Mouse (Mus musculus): ENCODE measurements around the gene Ring1. TPM values are rescaled to one million over a fixed set of nuclear protein-coding genes. Genes with fewer than 3 reads are reported as not detected.

Ring1 gene
- polyA plus RNA-seq (2015; fragmentation: Illumina TruSeq; extraction: RNeasy Lipid Tissue Mini Kit (QIAGEN cat#74804); ENCODE audit: insufficient read depth, low read depth, low replicate concordance), result 14.0 TPM

GRCm38 (mm10) chr17:34024317-34024821 is at the start of gene Ring1:
Gene Ring1 (minus strand): TSS chr17:34024680.

GRCm38 (mm10) chr17:34038878-34039561 is 14.5 kb upstream of the Ring1 start, which contains the start of gene Col11a2:
Gene Col11a2 (plus strand): TSS chr17:34039437.

GRCm38 (mm10) chr17:34031465-34032173 is 7.1 kb upstream of the Ring1 start, which contains the start of the genes Slc39a7 and Rxrb:
Gene Slc39a7 (minus strand): TSS chr17:34031682.
Gene Rxrb (plus strand): TSS chr17:34031812.

GRCm38 (mm10) chr17:34027656-34028223 is 3.3 kb upstream of the Ring1 start, which contains the start of gene H2-Ke6:
Gene H2-Ke6 (minus strand): TSS chr17:34028060.

GRCm38 (mm10) chr17:34000150-34000537 is 24.3 kb downstream of the Ring1 start, which contains the start of gene H2-K1:
Gene H2-K1 (minus strand): TSS chr17:34000347.

Other genes with a start within 250 kb of the Ring1 start
- gene Angptl4, start 242.8 kb downstream of the Ring1 start, polyA plus RNA-seq (2015; fragmentation: Illumina TruSeq; extraction: RNeasy Lipid Tissue Mini Kit (QIAGEN cat#74804); ENCODE audit: insufficient read depth, low read depth, low replicate concordance), result 6.9 TPM
- gene Kank3, start 214.2 kb downstream of the Ring1 start, polyA plus RNA-seq (2015; fragmentation: Illumina TruSeq; extraction: RNeasy Lipid Tissue Mini Kit (QIAGEN cat#74804); ENCODE audit: insufficient read depth, low read depth, low replicate concordance), result 38.1 TPM
- 1,005 TPM for gene Rps28, start 200.1 kb downstream of the Ring1 start, polyA plus RNA-seq (2015; fragmentation: Illumina TruSeq; extraction: RNeasy Lipid Tissue Mini Kit (QIAGEN cat#74804); ENCODE audit: insufficient read depth, low read depth, low replicate concordance)
- 92.9 TPM for gene Ndufa7, start 200.1 kb downstream of the Ring1 start, polyA plus RNA-seq (2015; fragmentation: Illumina TruSeq; extraction: RNeasy Lipid Tissue Mini Kit (QIAGEN cat#74804); ENCODE audit: insufficient read depth, low read depth, low replicate concordance)
- 11.7 TPM for gene Cd320, start 181.6 kb downstream of the Ring1 start, polyA plus RNA-seq (2015; fragmentation: Illumina TruSeq; extraction: RNeasy Lipid Tissue Mini Kit (QIAGEN cat#74804); ENCODE audit: insufficient read depth, low read depth, low replicate concordance)
- gene Gm7029, start 150.8 kb downstream of the Ring1 start, polyA plus RNA-seq (2015; fragmentation: Illumina TruSeq; extraction: RNeasy Lipid Tissue Mini Kit (QIAGEN cat#74804); ENCODE audit: insufficient read depth, low read depth, low replicate concordance), result not detected
- 0.59 TPM for gene Kifc1, start 134.0 kb downstream of the Ring1 start, polyA plus RNA-seq (2015; fragmentation: Illumina TruSeq; extraction: RNeasy Lipid Tissue Mini Kit (QIAGEN cat#74804); ENCODE audit: insufficient read depth, low read depth, low replicate concordance)
- not detected for gene Platr17, start 119.5 kb downstream of the Ring1 start, polyA plus RNA-seq (2015; fragmentation: Illumina TruSeq; extraction: RNeasy Lipid Tissue Mini Kit (QIAGEN cat#74804); ENCODE audit: insufficient read depth, low read depth, low replicate concordance)
- gene Daxx, start 115.3 kb downstream of the Ring1 start, polyA plus RNA-seq (2015; fragmentation: Illumina TruSeq; extraction: RNeasy Lipid Tissue Mini Kit (QIAGEN cat#74804); ENCODE audit: insufficient read depth, low read depth, low replicate concordance), result 9.3 TPM
- 40.4 TPM for gene Tapbp, start 108.8 kb downstream of the Ring1 start, polyA plus RNA-seq (2015; fragmentation: Illumina TruSeq; extraction: RNeasy Lipid Tissue Mini Kit (QIAGEN cat#74804); ENCODE audit: insufficient read depth, low read depth, low replicate concordance)
- 4.3 TPM for gene Zbtb22, start 108.8 kb downstream of the Ring1 start, polyA plus RNA-seq (2015; fragmentation: Illumina TruSeq; extraction: RNeasy Lipid Tissue Mini Kit (QIAGEN cat#74804); ENCODE audit: insufficient read depth, low read depth, low replicate concordance)
- 33.8 TPM for gene Rgl2, start 95.1 kb downstream of the Ring1 start, polyA plus RNA-seq (2015; fragmentation: Illumina TruSeq; extraction: RNeasy Lipid Tissue Mini Kit (QIAGEN cat#74804); ENCODE audit: insufficient read depth, low read depth, low replicate concordance)
- 33.2 TPM for gene Pfdn6, start 84.3 kb downstream of the Ring1 start, polyA plus RNA-seq (2015; fragmentation: Illumina TruSeq; extraction: RNeasy Lipid Tissue Mini Kit (QIAGEN cat#74804); ENCODE audit: insufficient read depth, low read depth, low replicate concordance)
- 3.8 TPM for gene Wdr46, start 84.0 kb downstream of the Ring1 start, polyA plus RNA-seq (2015; fragmentation: Illumina TruSeq; extraction: RNeasy Lipid Tissue Mini Kit (QIAGEN cat#74804); ENCODE audit: insufficient read depth, low read depth, low replicate concordance)
- gene B3galt4, start 73.2 kb downstream of the Ring1 start, polyA plus RNA-seq (2015; fragmentation: Illumina TruSeq; extraction: RNeasy Lipid Tissue Mini Kit (QIAGEN cat#74804); ENCODE audit: insufficient read depth, low read depth, low replicate concordance), result 2.8 TPM
- gene Vps52, start 68.9 kb downstream of the Ring1 start, polyA plus RNA-seq (2015; fragmentation: Illumina TruSeq; extraction: RNeasy Lipid Tissue Mini Kit (QIAGEN cat#74804); ENCODE audit: insufficient read depth, low read depth, low replicate concordance), result 12.3 TPM
- 762 TPM for gene Rps18, start 68.7 kb downstream of the Ring1 start, polyA plus RNA-seq (2015; fragmentation: Illumina TruSeq; extraction: RNeasy Lipid Tissue Mini Kit (QIAGEN cat#74804); ENCODE audit: insufficient read depth, low read depth, low replicate concordance)
- gene H2-K1, start 24.3 kb downstream of the Ring1 start, polyA plus RNA-seq (2015; fragmentation: Illumina TruSeq; extraction: RNeasy Lipid Tissue Mini Kit (QIAGEN cat#74804); ENCODE audit: insufficient read depth, low read depth, low replicate concordance), result 424 TPM
- 55.1 TPM for gene H2-Ke6, start 3.4 kb upstream of the Ring1 start, polyA plus RNA-seq (2015; fragmentation: Illumina TruSeq; extraction: RNeasy Lipid Tissue Mini Kit (QIAGEN cat#74804); ENCODE audit: insufficient read depth, low read depth, low replicate concordance)
- gene Slc39a7, start 7.0 kb upstream of the Ring1 start, polyA plus RNA-seq (2015; fragmentation: Illumina TruSeq; extraction: RNeasy Lipid Tissue Mini Kit (QIAGEN cat#74804); ENCODE audit: insufficient read depth, low read depth, low replicate concordance), result 42.1 TPM
- gene Rxrb, start 7.1 kb upstream of the Ring1 start, polyA plus RNA-seq (2015; fragmentation: Illumina TruSeq; extraction: RNeasy Lipid Tissue Mini Kit (QIAGEN cat#74804); ENCODE audit: insufficient read depth, low read depth, low replicate concordance), result 19.4 TPM
- 1.9 TPM for gene Col11a2, start 14.8 kb upstream of the Ring1 start, polyA plus RNA-seq (2015; fragmentation: Illumina TruSeq; extraction: RNeasy Lipid Tissue Mini Kit (QIAGEN cat#74804); ENCODE audit: insufficient read depth, low read depth, low replicate concordance)
- gene H2-Oa, start 67.7 kb upstream of the Ring1 start, polyA plus RNA-seq (2015; fragmentation: Illumina TruSeq; extraction: RNeasy Lipid Tissue Mini Kit (QIAGEN cat#74804); ENCODE audit: insufficient read depth, low read depth, low replicate concordance), result not detected
- 2.6 TPM for gene H2-DMa, start 94.9 kb upstream of the Ring1 start, polyA plus RNA-seq (2015; fragmentation: Illumina TruSeq; extraction: RNeasy Lipid Tissue Mini Kit (QIAGEN cat#74804); ENCODE audit: insufficient read depth, low read depth, low replicate concordance)
- gene Brd2, start 98.0 kb upstream of the Ring1 start, polyA plus RNA-seq (2015; fragmentation: Illumina TruSeq; extraction: RNeasy Lipid Tissue Mini Kit (QIAGEN cat#74804); ENCODE audit: insufficient read depth, low read depth, low replicate concordance), result 51.9 TPM
- gene H2-DMb2, start 118.6 kb upstream of the Ring1 start, polyA plus RNA-seq (2015; fragmentation: Illumina TruSeq; extraction: RNeasy Lipid Tissue Mini Kit (QIAGEN cat#74804); ENCODE audit: insufficient read depth, low read depth, low replicate concordance), result 1.9 TPM
- gene H2-DMb1, start 128.4 kb upstream of the Ring1 start, polyA plus RNA-seq (2015; fragmentation: Illumina TruSeq; extraction: RNeasy Lipid Tissue Mini Kit (QIAGEN cat#74804); ENCODE audit: insufficient read depth, low read depth, low replicate concordance), result 7.8 TPM
- 6.3 TPM for gene Tap1, start 162.9 kb upstream of the Ring1 start, polyA plus RNA-seq (2015; fragmentation: Illumina TruSeq; extraction: RNeasy Lipid Tissue Mini Kit (QIAGEN cat#74804); ENCODE audit: insufficient read depth, low read depth, low replicate concordance)
- 9.2 TPM for gene Psmb9, start 163.1 kb upstream of the Ring1 start, polyA plus RNA-seq (2015; fragmentation: Illumina TruSeq; extraction: RNeasy Lipid Tissue Mini Kit (QIAGEN cat#74804); ENCODE audit: insufficient read depth, low read depth, low replicate concordance)
- 13.8 TPM for gene Psmb8, start 173.0 kb upstream of the Ring1 start, polyA plus RNA-seq (2015; fragmentation: Illumina TruSeq; extraction: RNeasy Lipid Tissue Mini Kit (QIAGEN cat#74804); ENCODE audit: insufficient read depth, low read depth, low replicate concordance)
- 9.1 TPM for gene Tap2, start 178.8 kb upstream of the Ring1 start, polyA plus RNA-seq (2015; fragmentation: Illumina TruSeq; extraction: RNeasy Lipid Tissue Mini Kit (QIAGEN cat#74804); ENCODE audit: insufficient read depth, low read depth, low replicate concordance)
- gene H2-Ob, start 214.2 kb upstream of the Ring1 start, polyA plus RNA-seq (2015; fragmentation: Illumina TruSeq; extraction: RNeasy Lipid Tissue Mini Kit (QIAGEN cat#74804); ENCODE audit: insufficient read depth, low read depth, low replicate concordance), result 2.1 TPM
- gene H2-Ab1, start 233.0 kb upstream of the Ring1 start, polyA plus RNA-seq (2015; fragmentation: Illumina TruSeq; extraction: RNeasy Lipid Tissue Mini Kit (QIAGEN cat#74804); ENCODE audit: insufficient read depth, low read depth, low replicate concordance), result 44.7 TPM

Measured in pancreas, adult 10 weeks (tissue).